Mouse (Mus musculus): ENCODE data around the gene Ncr1.
"Not testable (repeated sequence)": the region's sequence is repeated elsewhere in the genome, so short reads cannot be mapped to it uniquely, and the experiment has no call there.

The Ncr1 gene

DNA sequence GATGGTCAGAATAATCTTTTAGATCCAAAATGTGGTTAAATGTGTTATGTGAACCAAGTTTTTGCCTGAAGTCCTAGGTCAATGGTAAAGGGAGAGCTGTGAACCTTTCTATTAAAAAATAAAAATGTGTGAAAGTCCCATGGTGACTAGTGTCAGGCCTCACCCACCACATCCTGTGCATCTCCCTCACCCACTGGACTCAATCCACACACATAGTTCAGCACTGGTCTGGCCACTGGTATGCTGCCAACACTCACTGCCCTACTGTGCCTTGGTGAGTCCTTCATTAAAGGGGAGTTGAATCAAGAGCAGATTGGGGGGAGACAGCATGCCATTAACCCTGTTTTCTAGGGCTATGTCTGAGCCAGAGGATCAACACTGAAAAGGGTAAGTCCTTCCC, at the start of gene Ncr1:
Gene Ncr1, plus strand, starts transcription at position 216 of the 400 bp plus-strand sequence.
- no peak for DNase-seq (ENCODE audit: low spot score)

DNA sequence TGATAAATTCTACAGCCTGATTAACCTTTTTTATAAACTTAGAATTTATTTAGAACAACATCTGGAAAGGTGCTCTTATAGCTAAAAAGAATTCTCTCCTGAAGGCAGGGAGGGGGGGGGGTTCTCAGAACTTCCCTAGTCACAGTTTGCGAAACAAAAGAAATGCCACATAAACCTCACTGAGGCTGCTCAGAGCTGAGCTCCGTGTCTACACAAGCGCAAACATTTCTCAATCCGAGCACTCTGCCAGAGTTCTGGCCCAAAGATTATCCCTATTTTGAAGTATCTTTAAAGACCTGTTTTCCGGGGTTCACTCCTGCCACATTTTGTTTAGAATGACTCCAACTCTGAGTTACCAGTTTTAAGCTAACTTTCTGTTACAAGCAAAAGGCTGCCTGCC, 44.9 kb upstream of the Ncr1 start:
- no peak for DNase-seq (ENCODE audit: low spot score)

DNA sequence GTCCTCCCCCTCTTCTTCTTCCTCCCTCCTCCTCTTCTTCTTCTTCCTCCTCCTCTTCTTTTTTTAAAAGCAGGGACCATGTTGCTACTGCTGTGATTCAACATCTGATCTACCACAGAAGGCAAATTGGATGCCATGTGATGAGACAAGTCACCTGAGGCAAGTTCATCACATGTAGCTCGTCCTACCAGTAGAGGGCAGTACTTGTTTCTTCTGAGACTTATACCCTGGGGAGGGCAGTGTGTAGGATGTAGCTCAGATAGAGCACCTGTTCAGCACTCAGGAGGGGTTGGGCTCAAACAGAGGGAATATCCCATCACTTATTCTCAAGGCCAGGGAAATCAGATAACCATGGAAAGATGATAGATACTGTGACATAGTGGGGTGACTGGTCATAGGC, 40.3 kb upstream of the Ncr1 start:
- DNase-seq (ENCODE audit: low spot score) = peak; percentile 7

DNA sequence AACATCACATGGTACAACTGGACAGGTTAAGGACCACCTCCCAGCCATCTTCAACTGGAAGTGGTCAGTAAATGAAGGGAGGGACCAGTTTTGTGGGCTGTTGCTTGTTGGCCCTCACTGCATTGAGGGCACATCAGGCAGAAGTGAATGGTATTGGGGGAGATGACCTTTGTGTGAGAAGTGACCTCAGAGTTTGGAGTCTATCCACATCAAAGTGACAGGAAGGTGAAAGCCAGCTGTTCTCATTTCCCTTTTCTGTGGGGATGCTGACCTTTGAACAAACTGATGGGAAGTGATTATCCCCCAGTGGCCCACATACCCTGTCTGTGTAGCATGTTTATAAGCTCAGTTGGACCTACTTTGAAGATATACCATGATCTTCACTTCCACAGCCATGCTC, 37.4 kb upstream of the Ncr1 start:
- no peak for DNase-seq (ENCODE audit: low spot score)

DNA sequence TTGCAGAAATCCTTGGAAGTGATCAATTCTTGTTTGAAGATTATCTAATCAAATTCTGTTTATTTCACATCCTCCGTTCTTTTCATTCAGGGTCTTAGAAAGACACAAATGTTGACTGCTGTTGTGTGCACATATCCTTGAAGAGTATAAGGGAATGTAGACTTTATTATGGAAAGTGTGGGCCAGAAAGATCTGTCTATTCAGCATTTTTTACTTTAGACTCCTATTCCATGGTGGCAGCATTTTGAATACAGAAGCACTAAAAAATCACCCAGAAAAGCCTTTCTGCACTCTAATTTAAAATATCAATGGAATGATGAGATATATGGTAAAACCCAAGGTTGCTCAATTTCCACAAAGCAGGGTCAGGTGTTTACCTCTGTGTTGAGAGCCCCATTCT, 34.1 kb upstream of the Ncr1 start:
- DNase-seq (ENCODE audit: low spot score) = no peak

DNA sequence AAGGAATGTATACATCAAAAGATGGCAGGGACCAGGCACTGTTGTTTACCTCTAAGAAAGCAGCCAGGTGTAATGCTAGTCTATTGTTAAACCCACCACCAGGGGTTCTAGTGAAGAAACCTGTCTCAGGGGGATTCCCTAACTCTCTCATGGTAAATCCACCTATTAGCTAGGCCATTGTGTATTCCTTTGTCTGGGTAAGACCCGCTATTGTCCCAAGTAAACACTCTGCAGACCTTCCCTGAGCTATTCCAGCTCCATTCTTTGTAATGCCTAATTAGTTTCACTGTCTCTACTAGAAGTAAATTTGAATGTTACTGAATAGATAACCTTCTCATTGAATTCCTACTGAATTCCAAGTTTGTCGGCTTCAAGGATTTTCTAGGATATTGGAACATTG, 24.4 kb upstream of the Ncr1 start:
- DNase-seq (ENCODE audit: low spot score) = not testable (repeated sequence)

DNA sequence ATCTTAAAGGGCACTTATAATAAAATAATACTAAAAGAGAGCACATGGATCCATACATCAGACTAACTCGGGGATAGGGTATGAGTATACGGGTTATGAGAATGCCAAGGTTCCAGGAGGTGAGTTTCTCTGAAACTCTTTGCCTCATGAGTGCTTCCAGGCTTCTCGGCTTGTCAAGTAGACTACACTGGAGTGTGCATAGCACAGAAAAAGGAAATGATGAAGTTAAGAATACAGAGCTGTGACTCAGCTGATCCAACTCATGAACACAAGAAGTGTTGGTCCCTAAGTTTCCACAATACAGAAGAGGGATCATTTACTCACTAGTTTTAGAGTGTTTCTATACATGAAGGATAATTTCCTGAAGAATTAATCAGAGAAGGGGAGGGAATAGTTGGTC, 24.0 kb upstream of the Ncr1 start:
- DNase-seq (ENCODE audit: low spot score) = not testable (repeated sequence)

DNA sequence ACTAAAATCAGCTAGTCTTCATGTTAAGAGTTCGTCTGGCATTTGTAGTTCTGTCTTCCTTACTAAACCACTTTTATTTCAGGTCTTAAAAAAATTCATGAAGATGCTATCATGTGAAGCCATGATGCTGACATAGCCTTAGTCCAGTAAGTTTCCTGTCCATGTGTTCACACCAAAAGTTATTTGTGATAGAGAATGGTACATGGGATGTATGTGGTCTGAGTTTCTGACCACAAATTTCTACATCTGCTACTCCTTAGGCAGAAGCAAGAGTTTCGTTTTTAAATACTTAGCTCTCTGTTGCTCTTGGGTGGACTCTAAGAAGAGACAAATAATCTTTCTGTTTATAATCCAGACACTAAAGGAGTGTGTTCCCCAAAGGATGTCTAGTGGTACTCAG, 14.2 kb upstream of the Ncr1 start:
- no peak for DNase-seq (ENCODE audit: low spot score)

DNA sequence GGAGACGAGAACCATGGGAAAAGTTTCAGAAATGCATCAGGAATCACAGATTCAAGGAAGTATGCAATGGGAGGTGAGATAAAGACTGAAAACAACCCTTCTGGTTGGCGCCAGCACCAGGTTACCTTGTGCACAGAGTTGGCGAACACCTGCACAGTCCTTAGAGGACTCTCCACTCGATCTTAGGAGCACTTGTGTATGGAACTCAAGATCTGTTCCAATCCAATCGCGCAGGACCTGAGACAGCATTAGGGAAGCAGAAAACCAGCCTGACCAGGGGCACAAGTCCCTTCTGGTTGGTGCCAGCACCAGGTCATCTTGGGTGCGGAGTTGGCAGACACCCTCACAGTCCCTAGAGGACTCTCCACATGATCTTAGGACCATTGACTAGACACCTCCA, 36.0 kb downstream of the Ncr1 start:
- no peak for DNase-seq (ENCODE audit: low spot score)

Measured in embryo, embryonic 10.5 days (tissue).